ENCODE assay signal across 12 mouse cellular contexts in genomic region chr3:69469463-69470141, GRCm38 (mm10).
DNase-seq lines count a peak whose midpoint lies in the region; ATAC-seq and TF ChIP-seq lines count a peak whose summit lies in the region.
"Had no signal": no experiment of that assay in that cellular context is flagged by ENCODE, and none has a peak within 500 bp of the region (broad histone marks: within the 10 kb centered on the region; RNA-seq: fewer than 3 reads in every experiment).

No protein-coding gene starts in this region.

- 0 out of 2 replicates have a peak, but pooled peaks cover 6% of the 10 kb centered on the region for H3K9me3 ChIP-seq in hindbrain, embryonic 12.5 days (replicated peaks)
- H3K9me3 ChIP-seq in hindbrain, embryonic 10.5 days = peaks cover 6% of the 10 kb centered on the region; the same call in 1 of the 2 replicates
- H3K9me3 ChIP-seq in forebrain, embryonic 13.5 days (replicated peaks) = no peaks in the 10 kb centered on the region; the same call in 1 of the 2 replicates
- H3K9me3 ChIP-seq: hindbrain, embryonic 15.5 days had no signal

- no peak overlapping the region for H3K27ac ChIP-seq in hindbrain, embryonic 12.5 days
- H3K27ac ChIP-seq in hindbrain, embryonic 10.5 days = no peak overlapping the region
- peak overlapping the region; percentile 67 for H3K27ac ChIP-seq in forebrain, embryonic 13.5 days
- no peak overlapping the region for H3K27ac ChIP-seq in cerebellum, adult 2 months (ENCODE audit: insufficient read depth, low read length)
- H3K27ac ChIP-seq: hindbrain, embryonic 15.5 days had no signal

- 36% methylated on average over 5 of the region's 6 CpGs for WGBS in hindbrain, embryonic 12.5 days
- 44% methylated on average over 6 of the region's 6 CpGs for WGBS in hindbrain, embryonic 10.5 days
- WGBS in forebrain, embryonic 13.5 days = 5% methylated on average over 5 of the region's 6 CpGs
- WGBS in cerebellum, adult 2 months = 51% methylated on average over 5 of the region's 6 CpGs

- TF ChIP-seq CTCF in cerebellum, adult 2 months (IDR thresholded peaks at IDR 0.05; ENCODE audit: borderline replicate concordance, insufficient read depth, low read depth, low read length) = no peak

- H3K27me3 ChIP-seq in hindbrain, embryonic 12.5 days = no peaks in the 10 kb centered on the region
- no peaks in the 10 kb centered on the region for H3K27me3 ChIP-seq in hindbrain, embryonic 10.5 days (ENCODE audit: insufficient read depth, poor library complexity, severe bottlenecking)
- no peaks in the 10 kb centered on the region for H3K27me3 ChIP-seq in forebrain, embryonic 13.5 days
- H3K27me3 ChIP-seq in cerebellum, adult 2 months (ENCODE audit: control insufficient read depth, insufficient read depth, low read length) = no peaks in the 10 kb centered on the region
- H3K27me3 ChIP-seq: hindbrain, embryonic 15.5 days had no signal

- no peak overlapping the region for H3K9ac ChIP-seq in hindbrain, embryonic 12.5 days
- no peak overlapping the region for H3K9ac ChIP-seq in forebrain, embryonic 13.5 days
- H3K9ac ChIP-seq: hindbrain, embryonic 15.5 days had no signal

- TF ChIP-seq POLR2A in cerebellum, adult 2 months (IDR thresholded peaks at IDR 0.05; ENCODE audit: borderline replicate concordance, insufficient read depth, low read length) = no peak

- no peak overlapping the region for H3K4me3 ChIP-seq in hindbrain, embryonic 12.5 days
- no peak overlapping the region for H3K4me3 ChIP-seq in hindbrain, embryonic 10.5 days
- H3K4me3 ChIP-seq in forebrain, embryonic 13.5 days = no peak overlapping the region
- no peak overlapping the region for H3K4me3 ChIP-seq in cerebellum, adult 2 months (replicated peaks; ENCODE audit: insufficient read depth, low read depth, low read length)
- H3K4me3 ChIP-seq: hindbrain, embryonic 15.5 days had no signal

- no peak for DNase-seq in hindbrain, embryonic 10.5 days (ENCODE audit: low spot score)
- DNase-seq in brain, adult 2 months (ENCODE audit: low read depth, low spot score) = peak; percentile 55
- DNase-seq in adrenal gland, postnatal 4 days (ENCODE audit: low spot score in 2 of 2) = no peak
- DNase-seq in adrenal gland, adult (ENCODE audit: inconsistent age in 2 of 2, low spot score in 1 of 2) = no peak
- DNase-seq in cerebellum, adult 2 months = no peak
- DNase-seq: cerebellum, postnatal 25 days; kidney, postnatal 36 days; thymus, postnatal 4 days had no signal

- no peak overlapping the region for H3K4me2 ChIP-seq in hindbrain, embryonic 12.5 days (replicated peaks)
- H3K4me2 ChIP-seq in forebrain, embryonic 13.5 days = peak overlapping the region; percentile 14; the same call in 1 of the 2 replicates
- H3K4me2 ChIP-seq: hindbrain, embryonic 15.5 days had no signal

- no peaks in the 10 kb centered on the region for H3K36me3 ChIP-seq in hindbrain, embryonic 12.5 days
- H3K36me3 ChIP-seq in hindbrain, embryonic 10.5 days = 0 out of 2 replicates have a peak, but pooled peaks cover 3% of the 10 kb centered on the region
- no peaks in the 10 kb centered on the region for H3K36me3 ChIP-seq in forebrain, embryonic 13.5 days (ENCODE audit: poor library complexity, severe bottlenecking)
- H3K36me3 ChIP-seq: hindbrain, embryonic 15.5 days had no signal

- H3K4me1 ChIP-seq in hindbrain, embryonic 12.5 days = peaks cover 18% of the 10 kb centered on the region
- peaks cover 32% of the 10 kb centered on the region for H3K4me1 ChIP-seq in hindbrain, embryonic 10.5 days (replicated peaks)
- peaks cover 39% of the 10 kb centered on the region for H3K4me1 ChIP-seq in forebrain, embryonic 13.5 days
- H3K4me1 ChIP-seq in cerebellum, adult 2 months (ENCODE audit: control insufficient read depth, insufficient read depth, low read length) = peaks cover 23% of the 10 kb centered on the region

- peak; percentile 68; the same call in 1 of the 2 replicates for ATAC-seq in hindbrain, embryonic 12.5 days (ENCODE audit: low FRiP score)
- ATAC-seq in forebrain, embryonic 13.5 days = peak; percentile 80
- peak; percentile 90 for ATAC-seq in megakaryocyte progenitor cell, adult 5-6 weeks (replicated peaks; ENCODE audit: poor library complexity)
